Mouse (Mus musculus) liver, adult 10 weeks (tissue): ENCODE measurements around the gene Odf4. TPM values are rescaled to one million over a fixed set of nuclear protein-coding genes. Genes with fewer than 3 reads are reported as not detected.

ENCODE experiments used
- polyA plus RNA-seq: library from polyadenylated mRNA; stranded (reverse); fragments of 350-450 nt; fragmentation: Illumina TruSeq; extraction: RNeasy Lipid Tissue Mini Kit (QIAGEN cat#74804); gene quantifications from one replicate; pipeline ENCODE4 v1.2.3, GENCODE M21; 2014; ENCODE audit warnings: low read depth, low replicate concordance

The Odf4 gene
- polyA plus RNA-seq, result not detected

GRCm38 (mm10) chr11:68926981-68927380 lies at the start of gene Odf4:
Odf4 (minus strand) TSS chr11:68927081.

GRCm38 (mm10) chr11:68975085-68975484 lies 48.2 kb upstream of the Odf4 start, which contains the start of gene Rangrf:
Rangrf (minus strand) TSS chr11:68975185.

GRCm38 (mm10) chr11:68967337-68968282 lies 40.7 kb upstream of the Odf4 start, which contains the start of gene Slc25a35:
Slc25a35 (plus strand) TSS chr11:68968131.

GRCm38 (mm10) chr11:68957308-68957707 lies 30.4 kb upstream of the Odf4 start, which contains the start of gene Arhgef15:
Arhgef15 (minus strand) TSS chr11:68957480.

GRCm38 (mm10) chr11:68901351-68902046 lies 25.4 kb downstream of the Odf4 start, which contains the start of gene Rpl26:
Rpl26 (plus strand) TSS chr11:68901583.

GRCm38 (mm10) chr11:68888253-68888652 lies 38.6 kb downstream of the Odf4 start, which contains the start of gene Rnf222:
Rnf222 (plus strand) TSS chr11:68888553.

Other genes with a start within 250 kb of the Odf4 start
- gene Myh10, start 235.5 kb downstream of the Odf4 start, polyA plus RNA-seq, result 6.5 TPM
- 58.9 TPM for gene Ndel1, start 55.2 kb downstream of the Odf4 start, polyA plus RNA-seq
- not detected for gene Rnf222, start 38.5 kb downstream of the Odf4 start, polyA plus RNA-seq
- gene Rpl26, start 25.5 kb downstream of the Odf4 start, polyA plus RNA-seq, result 134 TPM
- 2.5 TPM for gene Arhgef15, start 30.4 kb upstream of the Odf4 start, polyA plus RNA-seq
- gene Slc25a35, start 41.0 kb upstream of the Odf4 start, polyA plus RNA-seq, result 1.6 TPM
- gene Rangrf, start 48.1 kb upstream of the Odf4 start, polyA plus RNA-seq, result 1.5 TPM
- 2.6 TPM for gene Pfas, start 81.4 kb upstream of the Odf4 start, polyA plus RNA-seq
- gene Ctc1, start 88.8 kb upstream of the Odf4 start, polyA plus RNA-seq, result 1.1 TPM
- gene Aurkb, start 118.6 kb upstream of the Odf4 start, polyA plus RNA-seq, result not detected
- gene Borcs6, start 132.6 kb upstream of the Odf4 start, polyA plus RNA-seq, result 1.4 TPM
- gene Tmem107, start 143.7 kb upstream of the Odf4 start, polyA plus RNA-seq, result 0.61 TPM
- 23.6 TPM for gene Vamp2, start 161.4 kb upstream of the Odf4 start, polyA plus RNA-seq
- 0.16 TPM for gene Per1, start 168.1 kb upstream of the Odf4 start, polyA plus RNA-seq
- gene Hes7, start 193.3 kb upstream of the Odf4 start, polyA plus RNA-seq, result not detected
- gene 9130213A22Rik, start 195.5 kb upstream of the Odf4 start, polyA plus RNA-seq, result not detected
- gene Aloxe3, start 198.8 kb upstream of the Odf4 start, polyA plus RNA-seq, result not detected
- not detected for gene Alox12b, start 229.9 kb upstream of the Odf4 start, polyA plus RNA-seq